Mouse (Mus musculus) testis, adult 2 months (tissue): ENCODE measurements at regions not wholly inside any gene's neighbourhood (a gene's known extent, or its start where the extent isn't known, plus 50 kb on each side); places are given as distances from the start of the nearest gene placed in this dataset.

Source experiments
- H3K27ac ChIP-seq: fragments of 200-500 bp; 2 replicates; pipeline ENCODE4 v1.5.1; 2012; ENCODE audit warnings: low read depth, low read length; ENCODE audit not compliant: control insufficient read depth, insufficient read depth
- H3K27me3 ChIP-seq: fragments of 200-500 bp; 2 replicates; pipeline ENCODE4 v1.6.1; 2012; ENCODE audit warnings: mild to moderate bottlenecking, low read length, moderate library complexity; ENCODE audit not compliant: control insufficient read depth, insufficient read depth
- H3K36me3 ChIP-seq: fragments of 200-500 bp; 2 replicates; pipeline ENCODE4 v1.6.1; 2012; ENCODE audit warnings: mild to moderate bottlenecking, low read length; ENCODE audit not compliant: control insufficient read depth, insufficient read depth
- H3K4me1 ChIP-seq: fragments of 200-500 bp; 2 replicates; pipeline ENCODE4 v1.6.1; 2012; ENCODE audit warnings: low read length; ENCODE audit not compliant: control insufficient read depth, insufficient read depth
- H3K4me3 ChIP-seq: fragments of 200-500 bp; 2 replicates; pipeline ENCODE4 v1.5.1; 2012; ENCODE audit warnings: low read depth, mild to moderate bottlenecking, low read length, moderate library complexity, mixed read lengths; ENCODE audit not compliant: control insufficient read depth
- CTCF ChIP-seq: fragments of 200-500 bp; IDR thresholded peaks from 2 replicates; pipeline ENCODE4 v1.5.1; 2012; ENCODE audit warnings: low read depth, mild to moderate bottlenecking, inconsistent platforms, low read length, moderate library complexity; ENCODE audit not compliant: control insufficient read depth, insufficient read depth, insufficient replicate concordance
- POLR2A ChIP-seq: fragments of 200-500 bp; IDR thresholded peaks from 2 replicates; pipeline ENCODE4 v1.6.1; 2012; ENCODE audit warnings: low read depth, mild to moderate bottlenecking, inconsistent platforms, low read length, moderate library complexity; ENCODE audit not compliant: control insufficient read depth

GRCm38 (mm10) chr1:77048720-77049406 is 466.0 kb downstream of the Epha4 start:
- TF ChIP-seq CTCF, result no peak
- no peak for TF ChIP-seq POLR2A
- Histone ChIP-seq H3K4me1 (no peaks in the 10 kb centered on the region), H3K27me3 (no peaks in the 10 kb centered on the region), H3K36me3 (no peaks in the 10 kb centered on the region), H3K4me3 (no peak overlapping the region), H3K27ac (no peak overlapping the region)

GRCm38 (mm10) chr1:77051239-77051638 is 463.6 kb downstream of the Epha4 start:
- no peaks in the 10 kb centered on the region for H3K4me1 ChIP-seq
- H3K27ac ChIP-seq, result no peak overlapping the region
- H3K36me3 ChIP-seq, result no peaks in the 10 kb centered on the region

GRCm38 (mm10) chr1:77053837-77054540 is 460.9 kb downstream of the Epha4 start:
- H3K27me3 ChIP-seq, result no peaks in the 10 kb centered on the region
- H3K36me3 ChIP-seq, result no peaks in the 10 kb centered on the region
- H3K4me1 ChIP-seq, result no peaks in the 10 kb centered on the region
- TF ChIP-seq CTCF, result no peak
- TF ChIP-seq POLR2A, result no peak
- H3K4me3 ChIP-seq, result no peak overlapping the region
- H3K27ac ChIP-seq, result no peak overlapping the region

More at GRCm38 (mm10) chr1:77051239-77051638, 463.6 kb downstream of the Epha4 start:
- TF ChIP-seq POLR2A, result no peak
- TF ChIP-seq CTCF, result no peak
- H3K27me3 ChIP-seq, result no peaks in the 10 kb centered on the region
- H3K4me3 ChIP-seq, result no peak overlapping the region

- no peaks in the 10 kb centered on the region for H3K27me3 ChIP-seq
- TF ChIP-seq POLR2A (no peak), CTCF (no peak)
- H3K27ac ChIP-seq, result no peak overlapping the region
- no peaks in the 10 kb centered on the region for H3K36me3 ChIP-seq
- no peak overlapping the region for H3K4me3 ChIP-seq
- no peaks in the 10 kb centered on the region for H3K4me1 ChIP-seq
Measured at GRCm38 (mm10) chr1:77062468-77062867, 452.4 kb downstream of the Epha4 start.

- TF ChIP-seq CTCF (no peak), POLR2A (no peak)
- Histone ChIP-seq H3K27ac (no peak overlapping the region), H3K4me1 (no peaks in the 10 kb centered on the region), H3K27me3 (no peaks in the 10 kb centered on the region), H3K36me3 (no peaks in the 10 kb centered on the region), H3K4me3 (no peak overlapping the region)
Measured at GRCm38 (mm10) chr1:77073071-77073470, 441.8 kb downstream of the Epha4 start.

GRCm38 (mm10) chr1:77074926-77075885 is 439.7 kb downstream of the Epha4 start:
- Histone ChIP-seq H3K4me3 (no peak overlapping the region), H3K27me3 (no peaks in the 10 kb centered on the region), H3K4me1 (no peaks in the 10 kb centered on the region), H3K27ac (no peak overlapping the region), H3K36me3 (no peaks in the 10 kb centered on the region)
- TF ChIP-seq POLR2A (no peak), CTCF (no peak)

- no peak overlapping the region for H3K4me3 ChIP-seq
- no peak overlapping the region for H3K27ac ChIP-seq
- H3K27me3 ChIP-seq, result no peaks in the 10 kb centered on the region
- TF ChIP-seq CTCF (no peak), POLR2A (no peak)
- no peaks in the 10 kb centered on the region for H3K36me3 ChIP-seq
- H3K4me1 ChIP-seq, result no peaks in the 10 kb centered on the region; the same call in 1 of the 2 replicates
Measured at GRCm38 (mm10) chr1:77080767-77081166, 434.1 kb downstream of the Epha4 start.
